Mouse (Mus musculus) hindbrain, postnatal 0 days (tissue): Measurements from ENCODE around the gene Rhbdf2. TPM values are rescaled to one million over a fixed set of nuclear protein-coding genes. Genes with fewer than 3 reads are reported as not detected.

Experiments
- ATAC-seq: fragments of 200-750 bp; cut with Nextera tagmentation; 2 replicates; pipeline ENCODE4 v1.8.0; 2017; ENCODE audit warnings: mild to moderate bottlenecking, moderate TSS enrichment, moderate library complexity
- DNase-seq: peaks from one replicate; pipeline ENCODE4 v3.0.0-alpha.2; 2015; ENCODE audit warnings: low spot score
- H3K27ac ChIP-seq: fragments of 300-500 bp; sonication (generic); 2 replicates; pipeline ENCODE4 v1.5.1; 2014; ENCODE audit warnings: mild to moderate bottlenecking
- H3K27me3 ChIP-seq: fragments of 300-500 bp; sonication (generic); 2 replicates; pipeline ENCODE4 v1.6.1; 2014; ENCODE audit warnings: low read length, mixed read lengths; ENCODE audit not compliant: insufficient read depth
- H3K36me3 ChIP-seq: fragments of 300-500 bp; sonication (generic); 2 replicates; pipeline ENCODE4 v1.6.1; 2014; ENCODE audit warnings: low read length, mixed read lengths; ENCODE audit not compliant: insufficient read depth
- H3K4me1 ChIP-seq: fragments of 300-500 bp; sonication (generic); 2 replicates; pipeline ENCODE4 v1.6.1; 2014; ENCODE audit warnings: antibody characterized with exemption, low read length, mixed read lengths; ENCODE audit not compliant: insufficient read depth
- H3K4me2 ChIP-seq: fragments of 300-500 bp; sonication (generic); 2 replicates; pipeline ENCODE4 v1.6.1; 2014; ENCODE audit warnings: low read depth, mild to moderate bottlenecking, low read length, moderate library complexity, mixed read lengths
- H3K4me3 ChIP-seq: fragments of 300-500 bp; sonication (generic); 2 replicates; pipeline ENCODE4 v1.5.1; 2014; ENCODE audit warnings: low read length
- H3K9ac ChIP-seq: fragments of 300-500 bp; sonication (generic); replicated peaks from 2 replicates; pipeline ENCODE4 v1.6.1; 2014; ENCODE audit warnings: mild to moderate bottlenecking, low read length, moderate library complexity, mixed read lengths
- H3K9me3 ChIP-seq: fragments of 300-500 bp; sonication (generic); 2 replicates; pipeline ENCODE4 v1.6.1; 2016; ENCODE audit warnings: low read length, mixed read lengths
- CTCF ChIP-seq: IDR thresholded peaks from 2 replicates; pipeline ENCODE4 v1.5.1; 2016; ENCODE audit warnings: antibody characterized with exemption, control low read depth, low read depth
- WGBS: fragments of 180-500 bp; shearing (Covaris S2); extraction: QIAGEN DNeasy Blood & Tissue Kit; methylation state at CpG from one replicate; pipeline ENCODE4 v1.1.7; 2014; 5-methylcytosine and 5-hydroxymethylcytosine counted together
- polyA plus RNA-seq: library from polyadenylated mRNA; unstranded; fragments of >200 nt; fragmentation: Nextera tagmentation; extraction: Ambion mirVana; gene quantifications from 2 replicates; pipeline ENCODE4 v1.2.1, GENCODE M21; 2015
- total RNA-seq: library from RNA; depleted of rRNA; stranded (reverse); fragments of >200 nt; gene quantifications from 2 replicates; pipeline ENCODE4 v1.2.3, GENCODE M21; 2014

The Rhbdf2 gene
- total and polyA plus RNA-seq, 2 experiments from 2014 or later = 1.6 to 3.8 TPM

DNA sequence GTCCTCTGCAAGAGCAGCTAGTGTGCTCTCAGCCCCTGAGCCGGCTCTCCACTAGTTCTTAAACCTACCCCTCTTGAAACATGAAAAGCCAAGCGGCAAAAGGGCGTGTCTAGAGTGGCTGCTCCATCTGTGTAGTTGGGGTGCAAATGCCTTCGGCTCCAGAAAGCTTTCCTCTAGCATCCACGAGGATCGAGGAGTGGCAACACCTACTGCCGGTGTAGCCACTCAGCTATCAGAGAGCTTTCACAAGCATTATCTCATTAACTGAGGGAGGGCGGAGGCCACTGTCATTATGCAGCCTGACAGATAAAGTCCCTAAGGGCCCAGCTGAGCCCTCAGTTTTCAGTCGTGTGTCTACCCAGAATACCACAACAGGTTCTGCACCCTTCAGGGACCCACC, 6.7 kb downstream of the Rhbdf2 start:
- no peak for TF ChIP-seq CTCF
- Histone ChIP-seq H3K4me2 (no peak overlapping the region), H3K9ac (no peak overlapping the region), H3K4me3 (no peak overlapping the region), H3K36me3 (no peaks in the 10 kb centered on the region), H3K9me3 (no peaks in the 10 kb centered on the region), H3K27me3 (0 out of 2 replicates have a peak, but pooled peaks cover 3% of the 10 kb centered on the region), H3K27ac (no peak overlapping the region), H3K4me1 (peaks cover 39% of the 10 kb centered on the region)
- WGBS = 36% methylated on average over 9 of the region's 9 CpGs
- DNase-seq = no peak
- no peak for ATAC-seq

DNA sequence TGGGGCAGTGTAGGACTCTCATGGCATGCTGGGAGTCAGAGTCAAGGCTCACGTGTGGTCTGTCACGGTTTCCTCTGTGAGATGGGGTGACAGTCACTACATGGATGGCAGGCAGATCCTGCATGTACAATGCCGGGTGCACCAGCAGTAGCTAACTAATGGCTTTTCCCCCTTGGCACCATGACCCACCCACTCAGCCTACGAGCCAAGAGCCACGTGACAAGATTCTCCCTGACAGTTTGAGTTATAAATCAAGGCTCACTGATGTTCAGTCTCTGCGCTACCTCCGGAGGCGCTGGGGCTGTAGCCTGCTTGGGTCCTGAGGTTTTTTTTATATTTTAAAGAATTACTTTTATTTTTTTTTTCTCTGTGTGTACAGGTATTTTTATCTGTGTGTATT, 7.3 kb downstream of the Rhbdf2 start:
- H3K4me1 ChIP-seq = peaks cover 38% of the 10 kb centered on the region
- no peak for ATAC-seq
- no peak overlapping the region; the same call in 1 of the 2 replicates for H3K4me2 ChIP-seq

DNA sequence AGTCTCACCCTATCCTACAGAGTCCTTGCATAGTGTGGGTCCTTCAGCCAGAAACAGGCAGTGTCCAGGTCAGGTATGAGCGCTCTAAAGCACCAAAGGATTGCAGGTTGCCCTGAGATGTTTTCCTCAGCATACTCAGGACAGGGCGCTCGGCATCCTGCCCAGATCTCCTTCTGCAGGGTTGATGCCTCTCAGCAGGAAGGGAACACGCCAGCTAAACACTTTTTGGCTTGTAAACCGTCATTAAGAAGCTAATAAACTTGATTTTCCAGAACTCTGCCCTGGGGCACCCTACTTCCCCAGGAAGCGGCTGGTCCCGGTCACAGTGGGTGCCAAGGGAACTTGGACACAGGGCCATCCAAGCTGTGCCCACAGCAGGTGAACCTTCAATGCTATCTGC, 7.7 kb downstream of the Rhbdf2 start:
- Histone ChIP-seq H3K9me3 (no peaks in the 10 kb centered on the region), H3K4me3 (no peak overlapping the region), H3K9ac (no peak overlapping the region), H3K4me2 (no peak overlapping the region; the same call in 1 of the 2 replicates), H3K36me3 (no peaks in the 10 kb centered on the region), H3K4me1 (peaks cover 35% of the 10 kb centered on the region), H3K27me3 (no peaks in the 10 kb centered on the region), H3K27ac (peak overlapping the region; percentile 11; the same call in 1 of the 2 replicates)
- DNase-seq (peak; percentile 40), ATAC-seq (no peak)
- 56% methylated on average over 7 of the region's 7 CpGs for WGBS
- no peak for TF ChIP-seq CTCF

More for the DNA sequence above, 7.3 kb downstream of the Rhbdf2 start:
- no peak for TF ChIP-seq CTCF
- 42% methylated on average over 8 of the region's 8 CpGs for WGBS
- Histone ChIP-seq H3K9me3 (no peaks in the 10 kb centered on the region), H3K4me3 (no peak overlapping the region), H3K9ac (no peak overlapping the region), H3K27ac (peak overlapping the region; percentile 11; the same call in 1 of the 2 replicates), H3K36me3 (no peaks in the 10 kb centered on the region), H3K27me3 (no peaks in the 10 kb centered on the region)
- DNase-seq = peak; percentile 46

DNA sequence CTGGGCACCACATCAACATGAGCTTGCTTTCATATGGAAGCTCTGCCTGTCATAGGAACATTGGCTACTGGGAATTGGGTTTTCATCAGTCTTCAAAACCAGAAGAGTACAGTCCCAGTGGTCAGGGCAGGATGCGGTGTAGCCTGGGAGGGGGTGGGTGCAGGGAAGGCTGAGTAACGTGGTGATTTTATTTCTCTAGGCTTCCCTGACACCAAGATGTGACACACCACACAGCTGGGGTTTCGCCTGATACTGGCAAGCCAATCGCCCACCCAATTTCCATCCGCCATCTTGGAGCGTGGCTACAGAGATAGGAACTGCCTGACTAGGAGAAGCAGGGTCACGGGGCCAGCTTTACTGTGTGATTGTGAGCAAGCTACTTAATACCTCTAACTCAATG, 8.2 kb downstream of the Rhbdf2 start:
- no peak overlapping the region for H3K4me2 ChIP-seq
- H3K27me3 ChIP-seq = no peaks in the 10 kb centered on the region
- no peak overlapping the region for H3K4me3 ChIP-seq
- H3K4me1 ChIP-seq = peaks cover 30% of the 10 kb centered on the region
- no peak overlapping the region for H3K9ac ChIP-seq
- no peak for DNase-seq
- 92% methylated on average over 7 of the region's 7 CpGs for whole genome bisulfite sequencing
- TF ChIP-seq CTCF = no peak
- H3K27ac ChIP-seq = no peak overlapping the region
- H3K9me3 ChIP-seq = no peaks in the 10 kb centered on the region
- no peaks in the 10 kb centered on the region for H3K36me3 ChIP-seq
- ATAC-seq = no peak

DNA sequence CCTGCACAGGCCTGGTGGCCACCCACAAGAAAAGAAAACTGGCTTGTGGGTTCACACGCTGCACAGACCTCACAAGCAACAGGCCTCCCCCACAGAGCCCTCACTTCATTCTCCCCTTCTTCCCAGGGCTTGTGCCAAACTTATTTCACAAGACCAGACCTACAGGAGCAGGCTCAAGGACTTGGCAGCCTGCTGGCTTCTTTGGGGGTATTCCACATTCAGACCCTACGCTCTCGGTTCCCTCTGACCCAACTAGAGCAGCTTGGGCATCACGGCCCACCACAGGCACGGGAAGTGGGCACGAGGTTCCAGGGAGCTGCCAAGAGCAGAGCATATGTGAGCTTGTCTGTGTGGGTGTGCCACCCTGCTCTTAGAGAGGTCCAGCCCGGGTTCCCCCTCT, 9.2 kb downstream of the Rhbdf2 start:
- ATAC-seq = peak; percentile 14; the same call in 1 of the 2 replicates
- H3K36me3 ChIP-seq = no peaks in the 10 kb centered on the region
- no peak overlapping the region for H3K4me3 ChIP-seq
- H3K4me1 ChIP-seq = peaks cover 29% of the 10 kb centered on the region
- no peak overlapping the region for H3K9ac ChIP-seq
- 52% methylated on average over 7 of the region's 7 CpGs for whole genome bisulfite sequencing
- H3K9me3 ChIP-seq = no peaks in the 10 kb centered on the region
- no peak for TF ChIP-seq CTCF
- H3K27ac ChIP-seq = no peak overlapping the region
- DNase-seq = peak; percentile 58
- no peaks in the 10 kb centered on the region for H3K27me3 ChIP-seq
- no peak overlapping the region for H3K4me2 ChIP-seq

GRCm38 (mm10) chr11:116616438-116617118, 10.2 kb downstream of the Rhbdf2 start:
- no peak overlapping the region for H3K4me3 ChIP-seq
- DNase-seq = no peak
- H3K4me1 ChIP-seq = peaks cover 21% of the 10 kb centered on the region
- no peak for ATAC-seq
- no peak overlapping the region for H3K9ac ChIP-seq
- no peaks in the 10 kb centered on the region for H3K27me3 ChIP-seq
- no peaks in the 10 kb centered on the region for H3K9me3 ChIP-seq
- H3K4me2 ChIP-seq = no peak overlapping the region
- 79% methylated on average over 10 of the region's 10 CpGs for WGBS
- no peaks in the 10 kb centered on the region for H3K36me3 ChIP-seq
- H3K27ac ChIP-seq = no peak overlapping the region
- no peak for TF ChIP-seq CTCF
